In genomic region chr19:29050186-29050980, GRCm38 (mm10) we compare ENCODE assay signal across 27 mouse cellular contexts. TPM values are rescaled to one million over a fixed set of nuclear protein-coding genes. Genes with fewer than 3 reads are reported as not detected.
DNase-seq lines count a peak whose midpoint lies in the region; ATAC-seq and TF ChIP-seq lines count a peak whose summit lies in the region.
"Had no signal": no experiment of that assay in that cellular context is flagged by ENCODE, and none has a peak within 500 bp of the region (broad histone marks: within the 10 kb centered on the region; RNA-seq: fewer than 3 reads in every experiment).

No protein-coding gene starts in this region.

- H3K27ac ChIP-seq in lung, postnatal 0 days (ENCODE audit: low read length), result 0 out of 2 replicates have a peak overlapping the region, but pooled peaks have one; percentile 6
- H3K27ac ChIP-seq: layer of hippocampus, adult 2 months; limb, embryonic 13.5 days; liver, embryonic 14.5 days; neural tube, embryonic 12.5 days had no signal

- no peaks in the 10 kb centered on the region for H3K36me3 ChIP-seq in lung, postnatal 0 days (ENCODE audit: insufficient read depth, low read length)
- H3K36me3 ChIP-seq: heart, embryonic 12.5 days; limb, embryonic 13.5 days; neural tube, embryonic 12.5 days had no signal

- H3K4me2 ChIP-seq in lung, postnatal 0 days (replicated peaks; ENCODE audit: low read depth, low read length), result no peak overlapping the region
- H3K4me2 ChIP-seq: heart, embryonic 12.5 days; limb, embryonic 13.5 days; midbrain, embryonic 11.5 days; neural tube, embryonic 12.5 days had no signal

- H3K9me3 ChIP-seq in lung, postnatal 0 days (ENCODE audit: low read length), result no peaks in the 10 kb centered on the region
- H3K9me3 ChIP-seq: heart, embryonic 12.5 days; limb, embryonic 13.5 days; neural tube, embryonic 12.5 days had no signal

- no peaks in the 10 kb centered on the region for H3K27me3 ChIP-seq in lung, postnatal 0 days (replicated peaks; ENCODE audit: insufficient read depth, low read length)
- H3K27me3 ChIP-seq: limb, embryonic 13.5 days; neural tube, embryonic 12.5 days had no signal

- WGBS in lung, postnatal 0 days, result 54% methylated on average over 9 of the region's 9 CpGs
- WGBS in lung, adult 2 months, result 70% methylated on average over 9 of the region's 9 CpGs

- H3K4me3 ChIP-seq in lung, postnatal 0 days (ENCODE audit: low read depth, low read length), result no peak overlapping the region
- H3K4me3 ChIP-seq in lung, adult 2 months (replicated peaks; ENCODE audit: extremely low read depth, low read depth, low read length), result no peak overlapping the region
- H3K4me3 ChIP-seq: erythroblast, embryonic 14.5 days; heart, embryonic 12.5 days; layer of hippocampus, adult 2 months; limb, embryonic 13.5 days; myocyte; neural tube, embryonic 12.5 days had no signal

- TF ChIP-seq POLR2A in lung, adult 2 months (IDR thresholded peaks at IDR 0.05; ENCODE audit: borderline replicate concordance, extremely low read depth, low read depth, low read length), result no peak

- H3K4me1 ChIP-seq in lung, postnatal 0 days (ENCODE audit: insufficient read depth, low read depth, low read length), result no peaks in the 10 kb centered on the region
- peaks cover 10% of the 10 kb centered on the region for H3K4me1 ChIP-seq in lung, adult 2 months (ENCODE audit: control insufficient read depth, insufficient read depth, low read length)
- H3K4me1 ChIP-seq: neural tube, embryonic 12.5 days had no signal

- no peak for TF ChIP-seq EP300 in lung, postnatal 0 days (IDR thresholded peaks at IDR 0.05)

- no peak overlapping the region for H3K9ac ChIP-seq in lung, postnatal 0 days (replicated peaks; ENCODE audit: low read depth)
- H3K9ac ChIP-seq: heart, embryonic 12.5 days; limb, embryonic 13.5 days; liver, embryonic 14.5 days; neural tube, embryonic 12.5 days had no signal

- ATAC-seq in lung, postnatal 0 days, result peak; percentile 43
- ATAC-seq: forebrain, embryonic 14.5 days; hindbrain, embryonic 16.5 days had no signal

- TF ChIP-seq CTCF in lung, postnatal 0 days (IDR thresholded peaks at IDR 0.05), result no peak
- no peak for TF ChIP-seq CTCF in lung, adult 2 months (IDR thresholded peaks at IDR 0.05; ENCODE audit: insufficient read depth, low read length)

- DNase-seq in adrenal gland, postnatal 14 days, result peak; percentile 32
- DNase-seq in adrenal gland, postnatal 36 days, result no peak
- peak; percentile 74 for DNase-seq in lung, postnatal 0 days (ENCODE audit: low spot score)
- no peak for DNase-seq in lung, adult 2 months
- peak; percentile 20 for DNase-seq in lung, postnatal 10 days
- no peak for DNase-seq in kidney, adult 11 months
- no peak for DNase-seq in heart, adult 8-10 months (ENCODE audit: low spot score)
- DNase-seq in yolk sac, embryonic 10.5 days (ENCODE audit: low spot score), result no peak
- DNase-seq: cerebellum, adult 18-20 months; cerebellum, postnatal 14 days; gastrocnemius, postnatal 36 days; heart, adult 18-20 months; kidney, adult 2 months; kidney, postnatal 36 days; right cerebral cortex, adult 18-20 months; spleen, adult 18-20 months; thymus, postnatal 4 days had no signal

RNA-seq across cellular contexts. Expression of gene Ak3, which starts 2.6 kb away (rescaled TPM):
- total RNA-seq in adrenal gland, postnatal 14 days (2021), result 211 and 233 TPM in 2 replicates
- 100 to 1,000 TPM; 146 to 253 TPM for total RNA-seq in adrenal gland, postnatal 36 days (2021)
- polyA plus RNA-seq in lung, postnatal 0 days (2015; fragmentation: Nextera tagmentation; extraction: Ambion mirVana), result 79.3 and 81.1 TPM in 2 replicates
- polyA plus RNA-seq in lung, adult 2 months (2012; rRNA removed), result 69.3 and 73.6 TPM in 2 replicates
- 100 to 1,000 TPM in 2 of 4 experiments, 10 to 100 TPM in 2; 76.6 to 102 (median 91.8) TPM for total RNA-seq in heart, adult 8-10 months (2022)

RNA-seq across cellular contexts. Expression of gene Rcl1, which starts 50.8 kb away (rescaled TPM):
- total RNA-seq in adrenal gland, postnatal 14 days (2021), result 36.1 and 39.4 TPM in 2 replicates
- total RNA-seq in adrenal gland, postnatal 36 days (2021), result 10 to 100 TPM; 25.8 to 30.1 TPM
- 19.3 and 20.1 TPM in 2 replicates for polyA plus RNA-seq in lung, postnatal 0 days (2015; fragmentation: Nextera tagmentation; extraction: Ambion mirVana)
- 12.3 and 14.1 TPM in 2 replicates for polyA plus RNA-seq in lung, adult 2 months (2012; rRNA removed)
- total RNA-seq in heart, adult 8-10 months (2022), result 1 to 10 TPM; 4.4 to 6.6 (median 5.8) TPM

Comparison
In these comparisons a context has a peak if more than half of its experiments do, and no peak if none do; other contexts are left out.
1. DNase-seq: peak in adrenal gland, postnatal 14 days (single experiment), lung, postnatal 0 days (single experiment) and lung, postnatal 10 days (single experiment); none in adrenal gland, postnatal 36 days (0 of 2), lung, adult 2 months (single experiment), kidney, adult 11 months (single experiment), heart, adult 8-10 months (single experiment) and yolk sac, embryonic 10.5 days (single experiment).